Mouse (Mus musculus): ENCODE results near the gene Xrcc2.
"Not testable (repeated sequence)": the region's sequence is repeated elsewhere in the genome, so short reads cannot be mapped to it uniquely, and the experiment has no call there.

The Xrcc2 gene

DNA sequence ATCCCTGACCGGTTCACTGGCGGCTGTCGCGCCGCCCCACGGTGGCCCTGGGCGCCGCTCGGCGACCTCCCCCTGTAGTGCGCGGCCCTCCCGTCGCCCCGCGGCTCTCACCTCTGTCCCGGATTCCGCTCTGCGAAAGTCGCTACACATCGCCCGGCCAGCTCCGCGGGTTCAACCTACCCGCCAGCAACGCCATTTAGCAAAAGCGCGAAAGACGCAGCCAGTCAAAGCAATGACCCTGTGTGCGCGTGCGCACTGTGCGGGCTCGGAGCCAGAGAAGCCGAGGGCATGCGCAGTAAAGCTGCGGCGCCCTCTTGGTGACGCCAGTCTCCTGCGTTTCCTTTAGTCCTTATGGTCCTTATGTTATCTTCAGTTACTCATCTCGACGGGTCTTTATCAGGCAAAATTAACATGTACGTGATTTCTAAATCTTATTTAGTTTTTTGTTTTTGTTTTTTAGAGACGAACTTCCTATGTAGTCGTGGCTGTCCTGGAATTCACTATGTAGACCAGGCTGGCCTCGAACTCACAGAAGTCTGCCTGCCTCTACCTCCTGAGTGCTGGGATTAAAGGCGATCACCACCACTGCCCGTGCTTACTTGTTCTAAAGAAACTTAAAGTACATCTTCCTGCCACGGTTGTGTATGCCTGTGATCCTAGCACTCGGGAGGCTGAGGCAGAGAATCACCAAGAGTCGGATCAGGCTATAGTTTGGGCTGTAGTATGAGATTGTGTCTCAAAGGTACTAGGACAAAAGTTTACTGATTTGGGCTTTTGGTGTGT is at the start of gene Xrcc2:
Gene Xrcc2, minus strand, starts transcription at position 259 of the 783 bp plus-strand sequence.
- in situ Hi-C loops (cut with MseI, MboI), result no loop called here

DNA sequence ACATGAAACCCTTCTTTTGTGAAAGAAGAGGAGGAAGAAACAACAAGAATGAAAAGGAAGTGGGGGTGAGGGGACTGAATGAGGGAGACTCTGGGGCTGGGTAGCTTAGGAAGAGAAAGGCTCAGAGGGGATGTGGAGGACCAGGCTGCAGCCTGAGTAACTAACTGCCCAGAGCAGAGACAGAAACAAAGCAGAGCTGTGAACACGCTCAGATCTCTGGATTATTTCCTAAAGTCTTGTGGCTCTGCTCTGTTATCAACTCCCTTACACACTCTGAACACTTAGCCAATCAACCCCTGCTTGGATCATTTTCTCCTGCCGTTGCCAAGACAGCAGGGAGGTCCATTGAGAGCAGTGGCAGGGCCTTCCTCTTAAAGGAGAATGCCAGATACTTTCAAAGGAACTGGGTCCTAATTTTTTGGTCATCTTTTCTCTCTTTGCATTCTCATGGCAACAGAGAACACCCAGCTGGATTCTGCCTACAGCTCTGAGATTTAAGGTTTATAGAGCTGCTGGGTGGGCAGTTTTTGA is 48.7 kb upstream of the Xrcc2 start:
- in situ Hi-C loops (cut with MseI, MboI), result no loop called here

DNA sequence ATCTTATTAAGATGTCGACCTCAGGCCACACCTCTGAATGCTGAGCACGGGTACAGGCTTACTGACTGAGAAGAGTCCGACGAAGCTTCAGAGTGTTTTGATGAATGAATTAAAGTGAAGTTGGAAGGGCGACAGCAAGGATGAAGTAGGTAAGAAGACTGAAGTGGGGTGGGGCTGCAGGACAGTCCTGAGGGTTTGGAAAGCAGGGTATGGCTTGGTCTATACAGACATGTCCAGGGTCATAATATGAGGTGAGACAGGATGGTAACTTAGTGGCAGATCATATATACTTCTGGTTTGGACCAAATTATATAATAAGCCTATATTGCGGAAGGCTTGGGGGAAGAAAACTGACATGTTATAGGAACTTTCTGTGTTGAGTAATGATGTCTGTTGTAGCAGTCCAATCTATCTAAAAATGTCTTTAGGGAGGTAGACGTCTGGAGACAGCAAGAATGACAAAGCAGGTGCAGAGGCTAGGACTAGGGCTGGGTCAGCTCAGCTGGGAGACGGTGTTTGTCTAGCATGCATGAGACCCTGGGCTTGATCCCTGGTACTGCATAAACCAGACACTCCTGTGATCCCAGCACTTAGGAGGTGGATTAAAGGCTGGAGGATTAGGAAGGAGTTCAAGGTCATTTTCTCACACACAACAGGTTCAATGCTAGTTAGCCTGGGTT is 48.1 kb upstream of the Xrcc2 start:
- in situ Hi-C loops (cut with MseI, MboI), result no loop called here

DNA sequence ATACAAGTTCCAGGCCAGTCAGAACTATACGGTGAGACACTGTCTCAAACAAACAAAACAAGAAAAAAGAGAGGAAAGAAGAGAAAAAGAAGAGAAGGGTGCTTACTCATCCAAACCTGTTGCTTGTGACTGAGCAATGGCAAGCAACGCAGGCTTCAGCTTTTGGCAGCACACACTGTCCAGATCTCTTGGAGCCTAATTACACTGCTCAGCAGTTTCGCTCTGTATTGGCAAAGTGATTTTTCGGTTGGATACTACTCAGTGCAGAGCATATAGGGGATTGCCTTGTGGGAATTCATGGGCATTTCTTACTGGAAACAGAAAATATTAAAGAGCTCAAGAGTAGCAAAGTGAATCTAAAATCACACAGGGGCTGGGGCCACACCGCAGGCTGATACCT is 47.2 kb upstream of the Xrcc2 start:
- in situ Hi-C loops (cut with MseI, MboI), result no loop called here

DNA sequence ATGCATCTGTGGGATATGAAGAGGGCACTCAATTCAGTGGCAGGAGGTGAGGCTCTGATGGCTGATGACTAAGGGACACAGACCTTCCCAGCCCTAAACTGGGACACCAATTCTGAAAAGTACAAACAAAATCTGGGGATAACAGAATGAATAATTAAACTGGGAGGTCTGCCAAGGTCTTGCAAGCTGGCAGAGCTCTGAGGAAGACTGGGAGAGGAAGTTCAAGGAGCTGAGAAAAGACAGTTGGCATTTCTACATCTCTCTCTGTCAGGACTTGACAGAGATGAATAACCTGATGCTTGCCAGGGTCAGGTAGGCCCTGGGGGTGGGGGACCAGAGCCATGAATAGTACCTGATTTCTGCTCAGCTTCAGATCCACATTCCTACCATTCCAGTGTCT is 45.9 kb upstream of the Xrcc2 start:
- in situ Hi-C loops (cut with MseI, MboI), result no loop called here

DNA sequence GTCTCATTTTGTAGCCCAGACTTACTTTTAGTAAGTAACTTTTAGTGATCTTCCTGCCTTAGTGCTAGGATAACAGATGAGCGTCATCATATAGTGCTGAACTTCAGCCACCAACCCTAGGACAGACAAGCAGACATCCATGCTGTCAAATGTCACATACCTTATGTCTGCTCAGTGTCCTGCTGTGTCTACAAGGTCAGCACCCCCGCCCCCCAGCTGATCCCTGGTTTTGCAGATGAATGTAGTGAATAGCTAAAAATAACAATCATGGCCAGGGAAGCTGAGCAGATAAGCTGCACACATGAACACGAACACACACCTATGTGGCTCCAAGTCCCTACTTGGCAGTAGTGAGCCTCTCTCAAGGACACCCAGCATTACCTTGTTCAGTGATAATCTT is 43.0 kb upstream of the Xrcc2 start:
- in situ Hi-C loops (cut with MseI, MboI), result no loop called here

DNA sequence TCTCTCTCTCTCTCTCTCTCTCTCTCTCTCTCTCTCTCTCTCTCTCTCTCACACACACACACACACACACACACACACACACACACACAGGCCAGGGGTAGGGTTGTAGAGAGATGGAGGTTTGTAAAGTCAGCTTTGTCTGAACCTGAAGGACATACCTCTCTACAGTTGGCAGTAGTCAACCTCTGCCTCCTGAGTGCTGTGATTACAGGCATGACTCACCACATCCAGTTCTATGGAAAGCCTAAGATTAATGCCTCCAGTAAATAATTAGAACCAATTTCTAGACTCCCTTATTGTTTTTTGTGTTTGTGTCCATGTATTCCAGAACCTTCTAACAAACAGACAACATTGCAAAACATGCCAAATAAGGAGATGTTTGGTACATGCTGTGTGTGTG is 42.3 kb upstream of the Xrcc2 start:
- in situ Hi-C loops (cut with MseI, MboI), result no loop called here

DNA sequence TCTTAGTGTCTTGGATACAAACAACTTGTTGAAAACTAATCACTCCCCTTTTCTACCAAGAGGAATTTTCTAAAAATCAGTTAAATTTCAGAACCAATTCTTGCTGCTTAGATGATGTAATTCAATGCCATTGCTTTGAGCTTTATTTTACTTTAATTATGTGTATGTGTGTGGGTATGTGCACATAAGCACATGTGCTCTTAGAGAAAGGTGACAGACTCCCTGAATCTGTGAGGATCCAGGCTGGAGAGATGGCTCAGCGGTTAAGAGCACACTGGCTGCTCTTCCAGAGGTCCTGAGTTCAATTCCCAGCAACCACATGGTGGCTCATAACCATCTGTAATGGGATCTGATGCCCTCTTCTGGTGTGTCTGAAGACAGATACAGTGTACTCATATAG is 33.3 kb upstream of the Xrcc2 start:
- in situ Hi-C loops (cut with MseI, MboI), result loop anchor here in 1 of 2 experiments (10.0 kb wide), 1 partner anchor 314 kb away; no protein-coding TSS in a partner anchor

DNA sequence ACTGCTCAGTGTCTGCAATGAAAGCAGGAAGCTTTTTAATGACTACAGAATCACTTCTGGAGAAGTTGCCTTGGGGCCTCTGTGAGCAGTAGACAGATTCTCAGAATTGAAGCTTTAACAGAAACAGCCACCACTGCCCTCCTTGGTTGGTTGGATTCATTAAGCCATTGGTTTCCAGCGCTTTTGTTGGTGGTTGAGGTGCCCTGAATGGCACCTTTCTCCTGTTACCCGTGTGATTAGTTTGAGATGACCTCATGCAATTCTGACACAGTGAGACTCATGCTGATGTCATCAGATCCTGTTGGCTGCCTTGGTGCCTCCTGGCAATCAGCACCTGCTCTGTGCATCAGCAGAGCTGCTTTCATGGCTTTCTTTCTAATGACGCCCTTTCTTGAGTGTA is 32.8 kb upstream of the Xrcc2 start:
- in situ Hi-C loops (cut with MseI, MboI), result loop anchor here in 1 of 2 experiments (10.0 kb wide), 1 partner anchor 314 kb away; no protein-coding TSS in a partner anchor

DNA sequence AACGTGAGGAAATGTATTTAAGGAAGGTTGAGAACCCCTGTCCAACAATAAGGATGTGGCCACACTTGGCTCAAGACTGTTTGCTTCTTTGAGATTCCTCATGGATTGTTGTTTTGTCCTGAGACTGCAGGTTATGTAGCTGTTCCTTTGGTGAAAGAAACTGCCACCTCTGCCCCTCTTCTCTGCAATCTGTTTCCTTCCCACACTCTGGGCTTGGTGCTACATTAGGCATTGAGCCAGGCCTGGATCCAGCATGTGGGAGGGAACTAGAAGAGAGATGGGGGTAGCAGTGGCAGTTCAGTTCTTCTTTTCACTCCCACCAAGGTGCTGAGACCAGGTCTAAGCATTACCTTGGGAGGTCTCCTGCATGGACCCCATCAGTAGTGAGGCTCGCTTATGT is 30.2 kb upstream of the Xrcc2 start:
- in situ Hi-C loops (cut with MseI, MboI), result loop anchor here in 1 of 2 experiments (10.0 kb wide), 1 partner anchor 311 kb away; no protein-coding TSS in a partner anchor

DNA sequence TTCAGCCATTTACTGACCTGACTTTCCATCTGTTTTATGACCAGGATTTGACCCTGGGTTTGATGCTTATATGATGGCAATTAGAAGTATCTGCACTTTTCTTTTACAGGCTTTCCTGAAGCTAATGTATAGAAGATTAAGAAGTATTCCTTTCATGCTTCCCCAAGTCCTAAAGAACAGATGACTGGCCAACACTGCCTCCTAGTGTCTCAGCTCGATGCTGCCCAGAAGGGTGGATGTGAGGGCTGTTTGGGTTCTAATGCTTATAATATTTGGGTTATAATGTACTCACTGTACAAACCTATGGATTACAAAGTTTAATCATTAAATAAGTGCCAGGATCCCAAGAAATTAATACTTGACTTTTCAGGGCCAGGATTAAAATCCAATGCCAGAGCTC is 28.7 kb upstream of the Xrcc2 start:
- in situ Hi-C loops (cut with MseI, MboI), result loop anchor here in 1 of 2 experiments (10.0 kb wide), 1 partner anchor 310 kb away; no protein-coding TSS in a partner anchor

DNA sequence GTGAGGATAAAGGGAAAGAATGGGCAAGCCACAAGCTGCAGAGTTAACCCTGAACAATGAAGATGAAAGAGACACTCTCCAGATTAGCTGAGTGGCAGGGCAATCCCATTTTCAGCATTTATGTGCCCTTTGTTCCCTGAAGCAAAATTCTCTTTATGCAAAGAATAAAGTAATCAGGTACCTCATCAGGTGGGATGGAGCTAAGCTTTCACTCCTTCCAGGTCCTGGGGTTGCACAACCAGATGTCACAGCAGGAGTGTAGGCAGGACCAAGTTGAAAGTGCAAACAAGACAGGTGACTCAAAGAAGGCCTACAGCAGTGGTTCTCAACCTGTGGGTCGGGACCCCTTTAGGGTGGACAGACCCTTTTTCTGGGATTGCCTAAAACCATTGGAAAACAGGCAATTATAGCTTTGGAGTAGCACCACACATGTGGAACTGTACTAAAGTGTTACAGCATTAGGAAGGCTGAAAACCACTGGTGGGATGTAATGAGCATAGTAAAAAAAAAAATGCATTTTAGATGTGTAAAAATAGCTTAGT is 18.6 kb upstream of the Xrcc2 start:
- in situ Hi-C loops (cut with MseI, MboI), result loop anchor here in 1 of 2 experiments (10.0 kb wide), 1 partner anchor 299 kb away; no protein-coding TSS in a partner anchor

DNA sequence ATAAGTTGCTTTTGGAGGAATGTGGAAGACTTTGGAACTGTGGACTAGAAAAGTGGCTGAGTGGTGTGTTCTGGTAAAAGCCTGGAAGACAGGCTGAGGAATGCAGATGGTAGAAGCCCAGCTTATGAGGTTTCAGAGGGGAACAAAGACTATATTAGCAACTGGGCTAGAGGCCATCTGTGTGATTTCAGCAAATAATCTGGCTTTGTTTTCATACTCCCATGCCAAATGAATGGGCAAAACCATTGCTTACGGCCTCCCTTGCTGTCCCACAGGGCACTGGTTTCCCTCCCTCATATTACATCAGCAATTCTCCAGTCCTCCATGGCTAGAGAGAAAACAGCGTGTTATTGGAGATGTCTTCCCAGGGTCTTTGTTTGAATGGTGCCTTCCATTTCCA is 17.4 kb upstream of the Xrcc2 start:
- in situ Hi-C loops (cut with MseI, MboI), result loop anchor here in 1 of 2 experiments (10.0 kb wide), 1 partner anchor 298 kb away; no protein-coding TSS in a partner anchor

DNA sequence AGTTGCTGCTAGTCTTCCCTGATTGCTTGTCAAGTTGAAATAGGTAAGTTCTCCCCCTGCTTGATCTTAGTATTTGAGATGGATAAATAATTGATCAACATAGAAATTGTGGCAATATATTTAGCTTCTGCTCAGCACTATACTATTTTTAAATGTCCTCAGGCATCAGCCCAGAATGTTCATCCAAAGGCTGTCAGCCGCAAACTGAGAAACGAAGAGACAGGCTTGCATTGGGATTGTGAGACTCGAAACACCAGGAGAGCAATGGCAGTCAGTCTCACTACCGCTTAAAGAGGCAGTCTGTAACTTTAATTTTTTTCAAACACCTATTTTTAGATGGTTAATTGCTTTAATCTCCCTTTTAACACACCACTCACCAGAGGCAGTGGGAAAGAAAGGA is 13.8 kb upstream of the Xrcc2 start:
- in situ Hi-C loops (cut with MseI, MboI), result no loop called here

DNA sequence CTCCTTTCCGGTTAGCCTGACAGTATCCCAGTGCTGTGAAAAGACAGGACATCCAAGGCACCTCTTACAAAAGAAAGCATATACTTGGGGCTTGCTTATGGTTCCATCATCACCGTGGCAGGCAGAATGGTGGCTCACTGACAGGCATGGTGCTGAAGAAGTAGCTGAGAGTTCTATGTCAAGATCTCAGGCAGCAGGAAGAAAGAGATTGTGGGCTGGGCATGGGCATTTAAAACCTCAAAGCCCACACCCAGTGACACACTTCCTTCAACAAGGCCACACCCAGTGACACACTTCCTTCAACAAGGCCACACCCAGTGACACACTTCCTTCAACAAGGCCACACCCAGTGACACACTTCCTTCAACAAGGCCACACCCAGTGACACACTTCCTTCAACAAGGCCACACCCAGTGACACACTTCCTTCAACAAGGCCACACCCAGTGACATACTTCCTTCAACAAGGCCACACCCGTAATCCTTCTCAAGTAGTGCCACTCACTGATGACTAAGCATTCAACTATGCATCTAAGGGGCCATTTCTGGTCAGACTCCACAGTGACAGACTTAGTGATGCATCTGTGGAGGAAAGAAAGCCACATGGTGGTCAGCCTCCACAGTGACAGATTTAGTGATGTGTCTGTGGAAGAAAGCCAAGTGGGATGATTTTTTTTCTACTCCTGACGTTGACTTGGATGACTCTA is 7.5 kb upstream of the Xrcc2 start:
- in situ Hi-C loops (cut with MseI, MboI), result not testable (repeated sequence)

DNA sequence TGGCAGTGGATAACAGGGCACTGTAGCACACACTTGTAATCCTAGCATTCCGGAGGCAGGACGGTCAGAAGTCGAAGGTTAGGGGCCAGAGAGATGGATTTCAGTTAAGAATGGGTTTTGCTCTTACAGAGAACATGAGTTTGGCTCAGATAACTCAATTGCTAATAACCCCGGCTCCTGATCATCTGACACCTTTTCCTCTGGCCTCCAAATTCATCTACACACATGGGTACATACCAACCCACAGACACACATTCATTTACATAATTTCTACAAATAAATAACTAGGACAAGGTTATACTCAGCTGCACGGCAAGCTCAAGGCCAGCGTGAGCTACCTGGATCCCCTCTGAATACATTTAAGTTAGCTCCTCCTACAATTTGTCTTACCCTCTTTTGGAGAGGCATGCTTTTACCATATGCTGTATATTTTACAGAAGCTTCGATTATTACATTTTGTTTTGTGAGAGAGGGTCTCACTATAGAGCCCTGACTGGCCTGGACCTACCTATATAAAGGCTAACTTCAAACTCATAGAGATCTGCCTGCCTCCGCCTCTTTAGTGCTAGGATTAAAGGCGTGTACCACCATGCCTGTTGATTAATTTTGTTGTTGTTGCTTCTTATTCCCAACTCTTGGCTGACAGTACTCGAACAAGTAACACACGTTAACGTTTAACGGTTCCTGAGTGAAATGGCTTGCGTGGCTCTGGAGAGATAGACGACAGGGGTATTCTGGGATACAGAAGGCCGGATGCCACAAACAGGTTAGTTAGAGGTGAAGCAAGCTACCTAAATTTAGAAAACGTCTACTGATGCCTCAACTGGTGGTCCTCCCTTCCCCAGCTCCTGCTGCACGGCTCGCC is 691 bp downstream of the Xrcc2 start:
- in situ Hi-C loops (cut with MseI, MboI), result no loop called here

DNA sequence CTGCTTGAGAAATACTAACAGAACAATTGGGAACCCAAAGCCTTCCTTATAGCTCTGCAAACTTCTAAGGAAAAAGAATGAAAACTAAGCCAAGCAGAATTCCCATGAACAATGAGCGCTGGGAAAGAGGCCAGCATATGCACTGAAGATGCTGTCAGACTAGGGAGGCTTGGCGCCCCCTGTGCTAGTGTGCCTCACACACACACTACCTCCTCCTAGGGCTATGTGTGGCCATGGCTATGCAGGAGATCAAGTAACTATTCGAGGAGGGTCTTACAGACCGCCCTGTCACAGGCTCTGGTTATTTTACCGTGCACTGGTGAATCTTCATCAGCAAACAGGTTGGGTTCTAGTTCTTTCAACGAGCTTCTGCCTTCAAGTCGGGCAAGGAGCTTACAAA is 7.7 kb downstream of the Xrcc2 start:
- in situ Hi-C loops (cut with MseI, MboI), result no loop called here

DNA sequence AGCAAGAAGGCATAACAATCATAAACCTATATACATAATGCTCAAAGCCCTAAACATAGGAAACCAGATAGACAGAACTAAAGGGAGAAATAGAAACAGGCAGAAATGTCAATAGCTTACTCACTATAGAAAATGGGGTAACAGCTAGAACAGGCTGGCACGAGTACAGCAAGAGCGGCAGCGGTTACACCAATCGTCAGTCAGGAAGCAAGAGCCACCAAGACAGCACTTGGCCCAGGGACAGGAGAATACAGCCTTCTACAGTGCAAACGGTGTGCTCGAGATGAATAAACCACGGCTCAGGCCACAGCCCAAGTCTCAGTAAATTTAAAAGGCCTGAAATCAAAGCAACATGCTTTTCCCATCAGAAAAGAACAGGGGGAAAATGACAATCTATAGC is 9.4 kb downstream of the Xrcc2 start:
- in situ Hi-C loops (cut with MseI, MboI), result no loop called here

DNA sequence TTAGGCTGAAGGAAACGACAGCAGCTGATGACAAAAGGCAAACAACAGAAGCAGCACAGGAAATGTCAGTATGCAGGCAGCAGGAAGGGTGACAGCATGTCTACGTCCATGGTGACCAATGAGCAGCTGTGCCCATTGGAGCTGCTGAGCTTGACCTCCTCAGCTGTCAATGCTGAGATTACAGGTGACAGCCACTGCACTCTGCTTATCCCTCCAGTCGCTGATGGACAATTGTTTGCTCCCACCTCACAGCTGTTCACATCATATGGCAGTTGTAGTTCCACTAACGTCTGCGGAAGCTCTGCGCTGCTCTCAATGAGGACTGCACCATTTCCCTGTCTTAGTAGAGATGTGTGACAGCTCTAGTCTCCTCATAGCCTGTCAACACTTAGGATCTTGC is 9.8 kb downstream of the Xrcc2 start:
- in situ Hi-C loops (cut with MseI, MboI), result no loop called here

DNA sequence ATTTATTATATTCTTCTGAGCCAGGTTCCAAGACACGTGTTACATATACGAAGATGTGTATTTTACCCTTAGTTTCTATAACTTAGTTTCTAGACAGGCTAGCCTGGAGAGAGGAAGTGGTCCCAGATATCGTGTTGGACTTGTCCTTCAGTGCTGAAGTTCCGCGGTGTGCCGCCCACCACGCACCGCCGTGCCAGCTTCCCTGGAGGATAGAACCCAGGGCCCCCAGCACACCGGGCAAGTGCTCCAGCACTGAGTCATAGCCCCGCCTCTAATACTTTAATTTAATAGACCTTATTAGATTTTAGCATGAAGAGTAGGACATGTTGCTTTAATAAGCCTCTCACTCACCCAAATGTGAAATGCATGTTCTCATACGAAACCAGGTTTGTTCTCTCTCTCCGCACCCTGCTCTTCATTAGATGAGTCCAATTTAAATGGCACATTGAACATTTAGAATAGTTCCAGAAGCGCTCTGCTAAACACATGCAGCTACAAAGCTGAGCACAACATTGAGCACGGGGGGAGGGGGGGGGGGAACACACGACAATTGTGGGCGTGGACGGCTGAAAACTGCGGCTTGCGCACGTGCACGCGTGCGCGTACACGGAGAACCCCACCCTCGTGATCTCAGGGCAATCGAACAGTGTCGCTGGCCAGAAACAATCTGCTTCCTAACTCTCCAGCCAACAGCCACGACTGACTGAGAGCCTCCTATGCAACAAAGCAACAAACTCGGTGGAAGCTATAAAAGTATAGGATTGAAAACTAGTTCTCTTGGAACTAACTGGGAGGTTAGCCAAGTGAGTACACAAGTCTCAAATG is 33.7 kb downstream of the Xrcc2 start:
- in situ Hi-C loops (cut with MseI, MboI), result no loop called here

Measured in mouse trophoblast stem cell (cell line).